Mouse (Mus musculus) forebrain, embryonic 10.5 days (tissue): ENCODE results near the gene Plrg1. TPM values are rescaled to one million over a fixed set of nuclear protein-coding genes. Genes with fewer than 3 reads are reported as not detected.

ENCODE experiments used
- DNase-seq: peaks from one replicate; pipeline ENCODE4 v3.0.0-alpha.2; 2017; ENCODE audit warnings: low spot score; ENCODE audit errors: extremely low spot score
- H3K27ac ChIP-seq: fragments of 300-500 bp; sonication (generic); 2 replicates; pipeline ENCODE4 v1.5.1; 2016; ENCODE audit warnings: mild to moderate bottlenecking
- H3K27me3 ChIP-seq: fragments of 300-500 bp; sonication (generic); 2 replicates; pipeline ENCODE4 v1.6.1; 2016; ENCODE audit warnings: mild to moderate bottlenecking; ENCODE audit not compliant: poor library complexity, severe bottlenecking
- H3K36me3 ChIP-seq: fragments of 300-500 bp; sonication (generic); replicated peaks from 2 replicates; pipeline ENCODE4 v1.6.1; 2016; ENCODE audit warnings: mild to moderate bottlenecking, moderate library complexity
- H3K4me1 ChIP-seq: fragments of 300-500 bp; sonication (generic); 2 replicates; pipeline ENCODE4 v1.6.1; 2016
- H3K4me3 ChIP-seq: fragments of 300-500 bp; sonication (generic); 2 replicates; pipeline ENCODE4 v1.5.1; 2016; ENCODE audit warnings: mild to moderate bottlenecking, moderate library complexity
- H3K9me3 ChIP-seq: fragments of 300-500 bp; sonication (generic); 2 replicates; pipeline ENCODE4 v1.6.1; 2016; ENCODE audit warnings: mild to moderate bottlenecking, moderate library complexity
- WGBS: fragments of 180-500 bp; shearing (Covaris S2); methylation state at CpG from one replicate; pipeline ENCODE4 v1.1.7; 2016; 5-methylcytosine and 5-hydroxymethylcytosine counted together
- polyA plus RNA-seq: library from polyadenylated mRNA; unstranded; fragments of >200 nt; fragmentation: Nextera tagmentation; extraction: Ambion mirVana; gene quantifications from 2 replicates; pipeline ENCODE4 v1.2.1, GENCODE M21; 2016

The Plrg1 gene
- polyA plus RNA-seq, 1 experiment from 2014 or later = 136 TPM

GRCm38 (mm10) chr3:83054759-83055158 lies 563 bp upstream of the Plrg1 start:
- H3K27ac ChIP-seq = peak overlapping the region; percentile 87; the same call in 1 of the 2 replicates
- no peaks in the 10 kb centered on the region for H3K27me3 ChIP-seq
- peaks cover 32% of the 10 kb centered on the region for H3K36me3 ChIP-seq
- WGBS = 38% methylated on average over 13 of the region's 13 CpGs
- no peaks in the 10 kb centered on the region for H3K9me3 ChIP-seq
- H3K4me3 ChIP-seq = peak overlapping the region; percentile 83
- DNase-seq = no peak
- H3K4me1 ChIP-seq = peaks cover 10% of the 10 kb centered on the region

- H3K27me3 ChIP-seq = no peaks in the 10 kb centered on the region
- peaks cover 55% of the 10 kb centered on the region for H3K36me3 ChIP-seq
- DNase-seq = no peak
- 98% methylated on average over 2 of the region's 2 CpGs for WGBS
- peaks cover 10% of the 10 kb centered on the region for H3K4me1 ChIP-seq
- H3K27ac ChIP-seq = no peak overlapping the region
- H3K9me3 ChIP-seq = no peaks in the 10 kb centered on the region
- peak overlapping the region; percentile 83; the same call in 1 of the 2 replicates for H3K4me3 ChIP-seq
Measured at GRCm38 (mm10) chr3:83057046-83057445, 1.7 kb downstream of the Plrg1 start.

GRCm38 (mm10) chr3:83067920-83068319 lies 12.6 kb downstream of the Plrg1 start:
- DNase-seq = no peak
- H3K36me3 ChIP-seq = peaks cover 100% of the 10 kb centered on the region
- no peaks in the 10 kb centered on the region for H3K27me3 ChIP-seq
- no peak overlapping the region for H3K4me3 ChIP-seq
- 96% methylated on average over 9 of the region's 9 CpGs for WGBS
- no peak overlapping the region for H3K27ac ChIP-seq
- no peaks in the 10 kb centered on the region for H3K9me3 ChIP-seq
- no peaks in the 10 kb centered on the region for H3K4me1 ChIP-seq

GRCm38 (mm10) chr3:83068869-83069268 lies 13.5 kb downstream of the Plrg1 start:
- no peaks in the 10 kb centered on the region for H3K4me1 ChIP-seq
- no peak overlapping the region for H3K4me3 ChIP-seq
- 97% methylated on average over 13 of the region's 13 CpGs for WGBS
- H3K27me3 ChIP-seq = no peaks in the 10 kb centered on the region
- no peaks in the 10 kb centered on the region for H3K9me3 ChIP-seq
- peaks cover 99% of the 10 kb centered on the region for H3K36me3 ChIP-seq
- no peak overlapping the region for H3K27ac ChIP-seq
- no peak for DNase-seq

- H3K4me3 ChIP-seq = no peak overlapping the region
- no peaks in the 10 kb centered on the region for H3K9me3 ChIP-seq
- H3K27me3 ChIP-seq = no peaks in the 10 kb centered on the region
- 94% methylated on average over 4 of the region's 4 CpGs for WGBS
- no peaks in the 10 kb centered on the region for H3K4me1 ChIP-seq
- no peak for DNase-seq
- H3K36me3 ChIP-seq = peaks cover 88% of the 10 kb centered on the region
- H3K27ac ChIP-seq = no peak overlapping the region
Measured at GRCm38 (mm10) chr3:83070231-83070630, 14.9 kb downstream of the Plrg1 start.

GRCm38 (mm10) chr3:83076563-83076962 lies 21.2 kb downstream of the Plrg1 start:
- H3K36me3 ChIP-seq = peaks cover 25% of the 10 kb centered on the region
- H3K27me3 ChIP-seq = no peaks in the 10 kb centered on the region
- no peak for DNase-seq
- no peak overlapping the region for H3K4me3 ChIP-seq
- 32% methylated on average over 3 of the region's 3 CpGs for whole genome bisulfite sequencing
- H3K4me1 ChIP-seq = peaks cover 8% of the 10 kb centered on the region
- no peak overlapping the region for H3K27ac ChIP-seq
- no peaks in the 10 kb centered on the region for H3K9me3 ChIP-seq

- no peaks in the 10 kb centered on the region for H3K27me3 ChIP-seq
- H3K4me1 ChIP-seq = peaks cover 8% of the 10 kb centered on the region
- 12% methylated on average over 11 of the region's 11 CpGs for WGBS
- no peak overlapping the region for H3K27ac ChIP-seq
- peak overlapping the region; percentile 40 for H3K4me3 ChIP-seq
- H3K9me3 ChIP-seq = no peaks in the 10 kb centered on the region
- no peaks in the 10 kb centered on the region for H3K36me3 ChIP-seq
- peak; percentile 56 for DNase-seq
Measured at GRCm38 (mm10) chr3:83080567-83081055, 25.3 kb downstream of the Plrg1 start.

GRCm38 (mm10) chr3:83097586-83097985 lies 42.3 kb downstream of the Plrg1 start:
- H3K36me3 ChIP-seq = no peaks in the 10 kb centered on the region
- 27% methylated on average over 6 of the region's 6 CpGs for WGBS
- H3K27me3 ChIP-seq = peaks cover 82% of the 10 kb centered on the region
- no peak for DNase-seq
- peaks cover 29% of the 10 kb centered on the region for H3K4me1 ChIP-seq
- H3K27ac ChIP-seq = no peak overlapping the region
- H3K4me3 ChIP-seq = peak overlapping the region; percentile 43; the same call in 1 of the 2 replicates
- H3K9me3 ChIP-seq = no peaks in the 10 kb centered on the region

GRCm38 (mm10) chr3:83098546-83099034 lies 43.3 kb downstream of the Plrg1 start:
- peak; percentile 57 for DNase-seq
- H3K36me3 ChIP-seq = no peaks in the 10 kb centered on the region
- peaks cover 29% of the 10 kb centered on the region for H3K4me1 ChIP-seq
- peak overlapping the region; percentile 41 for H3K27ac ChIP-seq
- peak overlapping the region; percentile 43 for H3K4me3 ChIP-seq
- H3K9me3 ChIP-seq = no peaks in the 10 kb centered on the region
- whole genome bisulfite sequencing = 7% methylated on average over 14 of the region's 14 CpGs
- H3K27me3 ChIP-seq = peaks cover 90% of the 10 kb centered on the region

GRCm38 (mm10) chr3:83099139-83099538 lies 43.8 kb downstream of the Plrg1 start:
- Histone ChIP-seq H3K4me3 (peak overlapping the region; percentile 43), H3K27me3 (peaks cover 92% of the 10 kb centered on the region), H3K9me3 (no peaks in the 10 kb centered on the region), H3K36me3 (no peaks in the 10 kb centered on the region), H3K27ac (peak overlapping the region; percentile 41), H3K4me1 (peaks cover 29% of the 10 kb centered on the region)
- 88% methylated on average over 1 of the region's 1 CpGs for WGBS
- no peak for DNase-seq

- H3K36me3 ChIP-seq = no peaks in the 10 kb centered on the region
- H3K27ac ChIP-seq = peak overlapping the region; percentile 41; the same call in 1 of the 2 replicates
- peaks cover 89% of the 10 kb centered on the region for H3K27me3 ChIP-seq
- 75% methylated on average over 6 of the region's 6 CpGs for WGBS
- peaks cover 2% of the 10 kb centered on the region; the same call in 1 of the 2 replicates for H3K9me3 ChIP-seq
- peaks cover 29% of the 10 kb centered on the region for H3K4me1 ChIP-seq
- H3K4me3 ChIP-seq = no peak overlapping the region
- DNase-seq = no peak
Measured at GRCm38 (mm10) chr3:83099651-83100050, 44.3 kb downstream of the Plrg1 start.

GRCm38 (mm10) chr3:83102286-83102685 lies 47.0 kb downstream of the Plrg1 start:
- Histone ChIP-seq H3K4me3 (no peak overlapping the region), H3K4me1 (peaks cover 24% of the 10 kb centered on the region), H3K27me3 (peaks cover 63% of the 10 kb centered on the region), H3K27ac (no peak overlapping the region), H3K9me3 (peaks cover 9% of the 10 kb centered on the region; the same call in 1 of the 2 replicates), H3K36me3 (no peaks in the 10 kb centered on the region)
- no peak for DNase-seq
- 95% methylated on average over 6 of the region's 6 CpGs for WGBS

GRCm38 (mm10) chr3:83110163-83110562 lies 54.8 kb downstream of the Plrg1 start:
- Histone ChIP-seq H3K4me1 (peaks cover 5% of the 10 kb centered on the region; the same call in 1 of the 2 replicates), H3K36me3 (no peaks in the 10 kb centered on the region), H3K27me3 (peaks cover 52% of the 10 kb centered on the region), H3K9me3 (peaks cover 2% of the 10 kb centered on the region; the same call in 1 of the 2 replicates), H3K27ac (no peak overlapping the region), H3K4me3 (no peak overlapping the region)
- WGBS = 34% methylated on average over 4 of the region's 4 CpGs
- no peak for DNase-seq
